Mouse (Mus musculus): ENCODE measurements at regions not wholly inside any gene's neighbourhood (a gene's known extent, or its start where the extent isn't known, plus 50 kb on each side); places are given as distances from the start of the nearest gene placed in this dataset.

- DNase-seq (ENCODE audit: low spot score in 2 of 2) = no peak
These were observed 91.0 kb upstream of the Ccn6 start for GRCm38 (mm10) chr10:39254561-39254960.

- no peak for DNase-seq (ENCODE audit: low spot score in 2 of 2)
These were observed 86.4 kb upstream of the Ccn6 start for GRCm38 (mm10) chr10:39250039-39250438.

- DNase-seq (ENCODE audit: low spot score in 2 of 2) = no peak
These were observed 84.9 kb upstream of the Ccn6 start for GRCm38 (mm10) chr10:39248486-39248885.

GRCm38 (mm10) chr10:39246984-39247383 lies 83.4 kb upstream of the Ccn6 start:
- DNase-seq (ENCODE audit: low spot score in 2 of 2) = no peak

- DNase-seq (ENCODE audit: low spot score in 2 of 2) = no peak
These were observed 81.5 kb upstream of the Ccn6 start for GRCm38 (mm10) chr10:39245141-39245540.

GRCm38 (mm10) chr10:39244061-39244460 lies 80.5 kb upstream of the Ccn6 start:
- DNase-seq (ENCODE audit: low spot score in 2 of 2) = no peak

- DNase-seq (ENCODE audit: low spot score in 2 of 2) = no peak
These were observed 78.8 kb upstream of the Ccn6 start for GRCm38 (mm10) chr10:39242398-39242797.

- DNase-seq (ENCODE audit: low spot score in 2 of 2) = no peak
These were observed 78.3 kb upstream of the Ccn6 start for GRCm38 (mm10) chr10:39241922-39242321.

GRCm38 (mm10) chr10:39241486-39241885 lies 77.9 kb upstream of the Ccn6 start:
- no peak for DNase-seq (ENCODE audit: low spot score in 2 of 2)

GRCm38 (mm10) chr10:39240966-39241365 lies 77.4 kb upstream of the Ccn6 start:
- DNase-seq (ENCODE audit: low spot score in 2 of 2) = no peak

GRCm38 (mm10) chr10:39240178-39240791 lies 76.7 kb upstream of the Ccn6 start:
- no peak for DNase-seq (ENCODE audit: low spot score in 2 of 2)

- DNase-seq (ENCODE audit: low spot score in 2 of 2) = peak; percentile 77 to 83
These were observed 76.0 kb upstream of the Ccn6 start for GRCm38 (mm10) chr10:39239498-39240177.

- no peak for DNase-seq (ENCODE audit: low spot score in 2 of 2)
These were observed 75.0 kb upstream of the Ccn6 start for GRCm38 (mm10) chr10:39238596-39238995.

- DNase-seq (ENCODE audit: low spot score in 2 of 2) = no peak
These were observed 74.0 kb upstream of the Ccn6 start for GRCm38 (mm10) chr10:39237549-39237948.

- no peak for DNase-seq (ENCODE audit: low spot score in 2 of 2)
These were observed 70.4 kb upstream of the Ccn6 start for GRCm38 (mm10) chr10:39233926-39234450.

GRCm38 (mm10) chr10:39233191-39233590 lies 69.6 kb upstream of the Ccn6 start:
- DNase-seq (ENCODE audit: low spot score in 2 of 2) = no peak

GRCm38 (mm10) chr10:39230634-39231410 lies 67.2 kb upstream of the Ccn6 start:
- DNase-seq (ENCODE audit: low spot score in 2 of 2) = no peak

- DNase-seq (ENCODE audit: low spot score in 2 of 2) = no peak
These were observed 65.6 kb upstream of the Ccn6 start for GRCm38 (mm10) chr10:39229233-39229632.

- no peak for DNase-seq (ENCODE audit: low spot score in 2 of 2)
These were observed 64.4 kb upstream of the Ccn6 start for GRCm38 (mm10) chr10:39228027-39228426.

GRCm38 (mm10) chr10:39227499-39227942 lies 63.9 kb upstream of the Ccn6 start:
- DNase-seq (ENCODE audit: low spot score in 2 of 2) = peak; percentile 46 to 75

GRCm38 (mm10) chr10:39226518-39226917 lies 62.9 kb upstream of the Ccn6 start:
- DNase-seq (ENCODE audit: low spot score in 2 of 2) = no peak
